Mouse (Mus musculus): ENCODE results near the gene Gemin4. TPM values are rescaled to one million over a fixed set of nuclear protein-coding genes. Genes with fewer than 3 reads are reported as not detected.
A peak's percentile ranks its signal among the peaks of the same experiment; 100 is the strongest.

Gene Gemin4
- polyA plus RNA-seq, 1 experiment from 2014 or later, result 17.9 TPM

GRCm38 (mm10) chr11:76178726-76179494, 38.6 kb downstream of the Gemin4 start:
- Histone ChIP-seq H3K36me3 (peaks cover 8% of the 10 kb centered on the region), H3K9ac (peak overlapping the region; percentile 72), H3K4me1 (replicated peaks) (peaks cover 22% of the 10 kb centered on the region), H3K27ac (replicated peaks) (peak overlapping the region; percentile 86), H3K27me3 (no peaks in the 10 kb centered on the region), H3K4me2 (peak overlapping the region; percentile 83), H3K9me3 (no peaks in the 10 kb centered on the region), H3K4me3 (peak overlapping the region; percentile 88)
- 2% methylated on average over 28 of the region's 28 CpGs for WGBS
- peak; percentile 87 for ATAC-seq (ENCODE audit: low FRiP score, low read depth)

- H3K4me3 ChIP-seq, result no peak overlapping the region
- 0 out of 2 replicates have a peak, but pooled peaks cover 3% of the 10 kb centered on the region for H3K4me1 ChIP-seq (replicated peaks)
- H3K27me3 ChIP-seq, result no peaks in the 10 kb centered on the region
- no peak overlapping the region for H3K4me2 ChIP-seq
- 46% methylated on average over 5 of the region's 5 CpGs for WGBS
- H3K36me3 ChIP-seq, result peaks cover 28% of the 10 kb centered on the region; the same call in 1 of the 2 replicates
- no peak for ATAC-seq (ENCODE audit: low FRiP score, low read depth)
- H3K9ac ChIP-seq, result no peak overlapping the region
- H3K27ac ChIP-seq (replicated peaks), result no peak overlapping the region
- no peaks in the 10 kb centered on the region for H3K9me3 ChIP-seq
Observed at GRCm38 (mm10) chr11:76170207-76170606, 47.3 kb downstream of the Gemin4 start.

GRCm38 (mm10) chr11:76168976-76169375, 48.5 kb downstream of the Gemin4 start:
- Histone ChIP-seq H3K4me2 (no peak overlapping the region), H3K9ac (no peak overlapping the region), H3K27ac (replicated peaks) (no peak overlapping the region), H3K4me3 (no peak overlapping the region), H3K27me3 (no peaks in the 10 kb centered on the region), H3K9me3 (no peaks in the 10 kb centered on the region), H3K4me1 (replicated peaks) (0 out of 2 replicates have a peak, but pooled peaks cover 3% of the 10 kb centered on the region), H3K36me3 (peaks cover 31% of the 10 kb centered on the region; the same call in 1 of the 2 replicates)
- no peak for ATAC-seq (ENCODE audit: low FRiP score, low read depth)
- WGBS, result 71% methylated on average over 3 of the region's 3 CpGs

GRCm38 (mm10) chr11:76167079-76167765, 50.2 kb downstream of the Gemin4 start:
- H3K4me3 ChIP-seq, result no peak overlapping the region
- H3K36me3 ChIP-seq, result peaks cover 29% of the 10 kb centered on the region
- no peak overlapping the region for H3K9ac ChIP-seq
- no peak overlapping the region for H3K4me2 ChIP-seq
- H3K27me3 ChIP-seq, result no peaks in the 10 kb centered on the region
- 0 out of 2 replicates have a peak, but pooled peaks cover 3% of the 10 kb centered on the region for H3K4me1 ChIP-seq (replicated peaks)
- H3K9me3 ChIP-seq, result no peaks in the 10 kb centered on the region
- whole genome bisulfite sequencing, result 35% methylated on average over 5 of the region's 5 CpGs
- no peak overlapping the region for H3K27ac ChIP-seq (replicated peaks)
- no peak for ATAC-seq (ENCODE audit: low FRiP score, low read depth)

- WGBS, result 93% methylated on average over 4 of the region's 4 CpGs
- ATAC-seq (ENCODE audit: low FRiP score, low read depth), result no peak
Observed at GRCm38 (mm10) chr11:76166657-76167056, 50.8 kb downstream of the Gemin4 start.

More at GRCm38 (mm10) chr11:76166657-76167056, 50.8 kb downstream of the Gemin4 start:
- Histone ChIP-seq H3K4me1 (replicated peaks) (0 out of 2 replicates have a peak, but pooled peaks cover 3% of the 10 kb centered on the region), H3K4me2 (no peak overlapping the region), H3K9ac (no peak overlapping the region), H3K27me3 (no peaks in the 10 kb centered on the region), H3K4me3 (no peak overlapping the region), H3K9me3 (no peaks in the 10 kb centered on the region), H3K36me3 (peaks cover 25% of the 10 kb centered on the region), H3K27ac (replicated peaks) (no peak overlapping the region)

Other genes with a start within 250 kb of the Gemin4 start
- gene 1700016K19Rik, start 217.8 kb downstream of the Gemin4 start, polyA plus RNA-seq (2015; fragmentation: Nextera tagmentation; extraction: Ambion mirVana), result 4.3 and 5.0 TPM in 2 replicates
- gene Rflnb, start 189.9 kb downstream of the Gemin4 start, polyA plus RNA-seq (2015; fragmentation: Nextera tagmentation; extraction: Ambion mirVana), result 11.4 and 13.4 TPM in 2 replicates
- 67.7 and 68.4 TPM in 2 replicates for gene Vps53, start 38.0 kb downstream of the Gemin4 start, polyA plus RNA-seq (2015; fragmentation: Nextera tagmentation; extraction: Ambion mirVana)
- gene Fam57a, start 38.0 kb downstream of the Gemin4 start, polyA plus RNA-seq (2015; fragmentation: Nextera tagmentation; extraction: Ambion mirVana), result 23.8 and 27.3 TPM in 2 replicates
- gene Dbil5, start 56 bp downstream of the Gemin4 start, polyA plus RNA-seq (2015; fragmentation: Nextera tagmentation; extraction: Ambion mirVana), result 0.38 and 0.60 TPM in 2 replicates
- 23.8 and 26.6 TPM in 2 replicates for gene Mrm3, start 26.1 kb upstream of the Gemin4 start, polyA plus RNA-seq (2015; fragmentation: Nextera tagmentation; extraction: Ambion mirVana)
- 119 and 120 TPM in 2 replicates for gene Glod4, start 26.1 kb upstream of the Gemin4 start, polyA plus RNA-seq (2015; fragmentation: Nextera tagmentation; extraction: Ambion mirVana)
- 26.1 and 27.5 TPM in 2 replicates for gene Nxn, start 181.5 kb upstream of the Gemin4 start, polyA plus RNA-seq (2015; fragmentation: Nextera tagmentation; extraction: Ambion mirVana)
- gene Timm22, start 189.3 kb upstream of the Gemin4 start, polyA plus RNA-seq (2015; fragmentation: Nextera tagmentation; extraction: Ambion mirVana), result 91.9 and 103 TPM in 2 replicates

Data from hindbrain, embryonic 15.5 days (tissue).